Mouse (Mus musculus): ENCODE measurements at regions not wholly inside any gene's neighbourhood (a gene's known extent, or its start where the extent isn't known, plus 50 kb on each side); places are given as distances from the start of the nearest gene placed in this dataset.

DNA sequence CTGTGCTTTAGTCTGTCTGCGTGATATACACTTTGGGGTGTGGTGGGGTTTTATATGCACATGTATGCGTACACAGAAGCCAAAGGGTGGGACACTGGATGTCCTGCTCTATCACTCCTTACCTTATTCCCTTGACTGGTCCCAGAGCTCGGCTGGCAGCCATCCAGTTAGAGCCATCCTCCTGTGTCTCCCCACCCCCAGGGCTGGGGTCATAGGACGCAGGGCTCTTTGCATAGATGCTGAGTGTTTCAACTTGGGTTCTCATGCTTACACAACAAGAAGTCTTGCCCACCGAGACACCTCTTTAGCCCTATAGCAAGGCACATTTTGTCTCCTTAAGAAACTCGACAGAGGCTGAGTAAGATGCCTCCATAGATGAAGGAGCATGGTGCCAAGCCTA lies 357.2 kb downstream of the Prdm2 start:
- no peak for DNase-seq

DNA sequence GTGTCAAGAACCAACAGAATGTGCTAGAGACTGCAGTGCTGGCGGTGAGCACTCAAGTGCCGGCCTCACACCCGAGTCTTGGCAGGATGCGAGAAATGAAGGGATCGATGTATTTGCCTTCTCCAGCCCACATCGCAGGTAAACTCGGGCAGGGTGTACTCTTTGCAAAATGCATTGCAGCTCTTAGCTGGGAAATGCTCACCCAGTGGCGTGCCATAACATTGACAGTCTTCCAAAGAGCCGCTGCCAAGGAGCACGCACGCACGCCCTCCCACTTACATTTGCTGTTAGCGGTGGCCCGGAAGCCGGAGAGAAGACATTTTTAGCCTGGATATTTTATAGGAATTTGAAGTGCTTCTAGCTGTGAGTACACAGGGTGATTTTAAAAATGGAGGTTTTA lies 358.9 kb downstream of the Prdm2 start:
- no peak for DNase-seq

DNA sequence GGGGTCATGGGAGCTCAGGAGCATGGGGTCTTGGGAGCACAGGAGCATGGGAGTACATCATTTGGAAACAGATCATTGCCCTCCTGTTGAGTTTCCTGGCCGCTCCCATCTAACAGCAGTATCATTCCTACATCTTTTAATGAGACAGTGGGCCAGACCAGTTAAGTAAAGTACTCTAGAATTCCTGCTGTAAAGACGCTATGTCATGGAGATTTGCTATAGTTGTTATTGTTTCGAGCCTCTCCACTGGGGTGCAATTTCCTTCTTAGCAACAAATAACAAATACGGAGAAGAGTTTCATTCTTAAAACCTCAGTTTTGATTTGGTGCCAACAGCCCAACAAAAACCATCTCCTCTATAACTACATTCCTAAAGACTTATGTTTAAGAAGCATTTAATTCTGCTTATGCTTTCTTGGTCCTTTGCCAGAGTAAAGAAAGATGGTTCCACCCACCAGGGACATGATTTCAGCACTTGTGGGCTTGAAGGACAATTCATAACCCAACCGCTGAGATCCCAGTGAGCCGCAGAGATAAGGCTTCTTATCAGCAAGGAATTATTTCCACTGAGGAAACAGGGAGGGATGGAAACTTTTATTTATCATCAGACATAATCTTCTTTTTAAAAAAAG lies 367.6 kb downstream of the Prdm2 start:
- DNase-seq = no peak

DNA sequence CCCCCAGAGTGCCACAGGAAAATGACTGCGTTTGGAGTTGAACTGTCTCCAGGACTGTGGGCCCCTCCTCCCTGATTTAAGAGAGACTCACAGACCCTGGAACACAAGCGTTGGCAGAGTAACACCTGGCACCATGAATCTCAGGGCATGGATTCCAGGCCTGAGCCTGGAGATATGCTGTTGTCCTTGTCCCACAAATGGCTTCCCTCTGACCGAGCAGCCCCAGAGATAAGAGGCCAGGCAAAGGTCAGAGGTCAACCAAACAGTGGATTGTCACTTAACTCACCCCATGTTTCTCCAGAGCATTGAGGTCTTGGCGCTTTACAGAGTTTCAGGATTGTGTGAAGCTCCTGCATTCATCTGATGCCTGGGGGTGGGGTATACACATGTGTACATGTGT lies 373.3 kb downstream of the Prdm2 start:
- DNase-seq = no peak

DNA sequence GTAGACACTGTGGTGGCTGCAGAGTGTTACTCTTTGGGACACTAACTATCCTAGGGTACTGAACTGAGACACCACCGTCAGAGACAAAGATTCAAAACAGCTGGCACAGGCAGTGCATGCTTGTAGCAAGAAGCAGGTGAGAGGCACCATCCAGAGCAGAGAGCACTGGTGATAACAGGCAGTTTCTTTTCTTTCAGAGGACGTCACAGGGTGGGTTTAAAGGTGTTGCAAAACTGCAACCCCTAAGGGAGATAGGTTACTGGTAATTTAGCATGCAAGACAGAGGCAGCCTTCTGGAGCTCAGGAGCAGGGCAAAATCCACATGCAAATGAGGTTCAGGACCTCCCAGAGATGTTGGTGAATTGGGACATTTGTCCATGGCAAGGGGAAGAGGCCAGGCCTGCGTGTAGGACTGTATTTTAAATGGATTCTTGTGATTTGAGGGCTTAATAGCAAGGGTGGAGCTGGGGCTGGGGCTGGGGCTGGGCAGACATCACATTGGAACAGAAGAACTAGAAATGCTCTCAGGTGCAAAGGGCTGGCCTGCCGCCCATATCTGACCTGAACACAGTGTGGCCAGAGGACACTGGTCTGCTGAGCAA lies 374.3 kb downstream of the Prdm2 start:
- DNase-seq = no peak

DNA sequence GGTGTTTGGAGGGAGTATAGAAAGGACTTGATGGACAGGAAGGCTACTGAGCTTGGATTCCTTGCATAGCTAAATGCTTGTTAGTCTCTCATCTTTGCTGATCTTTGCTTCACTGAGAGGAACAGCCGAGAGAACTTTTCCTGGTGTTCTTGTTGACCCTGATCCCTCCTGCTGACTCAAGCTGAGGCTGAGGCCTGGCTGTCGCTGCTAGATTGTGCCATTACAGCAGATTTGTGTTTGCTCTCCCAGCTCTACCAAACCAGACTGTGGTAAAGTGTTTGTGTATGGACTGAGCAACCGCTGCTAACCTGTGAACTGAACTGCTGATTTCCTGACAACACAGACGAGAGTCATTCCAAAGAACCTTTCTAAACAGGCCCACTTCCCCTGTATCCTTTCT lies 375.2 kb downstream of the Prdm2 start:
- no peak for DNase-seq

DNA sequence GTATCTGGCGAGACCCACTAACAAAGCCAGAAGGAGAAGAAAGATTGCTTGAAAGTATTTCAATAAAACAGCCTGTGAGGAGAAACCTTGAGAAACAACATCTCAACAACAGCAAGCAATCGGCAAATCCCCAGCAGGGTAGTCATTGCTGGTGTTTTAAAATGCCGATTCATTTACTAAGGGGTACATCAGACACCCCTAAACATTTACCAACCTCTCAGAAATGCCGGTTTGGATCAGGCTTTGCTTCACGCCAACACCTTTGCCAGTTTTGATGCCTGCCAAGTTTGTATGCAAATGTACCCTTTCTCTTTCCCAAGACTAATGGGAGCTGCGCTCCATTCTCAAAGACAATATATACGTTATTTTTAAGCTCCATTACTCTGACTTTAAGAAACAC lies 383.1 kb downstream of the Prdm2 start:
- DNase-seq = no peak

DNA sequence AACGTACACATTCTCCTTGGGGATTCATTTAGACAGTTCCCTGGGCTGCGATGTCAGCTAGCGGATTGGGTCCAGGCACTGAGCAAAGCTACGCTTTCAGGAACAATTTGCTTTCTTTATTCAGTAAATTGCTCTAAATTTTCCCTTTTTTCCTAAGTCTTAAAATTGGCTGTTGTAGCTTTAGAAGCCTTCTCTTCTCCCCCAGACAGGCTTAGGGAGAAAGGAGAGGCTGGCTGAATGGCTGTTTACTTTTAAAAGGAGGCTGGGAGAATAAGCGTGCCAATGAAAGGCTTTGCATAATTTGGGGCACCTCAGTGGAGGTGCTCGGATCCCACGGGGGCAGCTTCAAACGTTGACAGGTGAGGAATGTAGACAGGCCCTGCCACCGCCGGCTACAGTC lies 383.8 kb downstream of the Prdm2 start:
- DNase-seq = no peak

DNA sequence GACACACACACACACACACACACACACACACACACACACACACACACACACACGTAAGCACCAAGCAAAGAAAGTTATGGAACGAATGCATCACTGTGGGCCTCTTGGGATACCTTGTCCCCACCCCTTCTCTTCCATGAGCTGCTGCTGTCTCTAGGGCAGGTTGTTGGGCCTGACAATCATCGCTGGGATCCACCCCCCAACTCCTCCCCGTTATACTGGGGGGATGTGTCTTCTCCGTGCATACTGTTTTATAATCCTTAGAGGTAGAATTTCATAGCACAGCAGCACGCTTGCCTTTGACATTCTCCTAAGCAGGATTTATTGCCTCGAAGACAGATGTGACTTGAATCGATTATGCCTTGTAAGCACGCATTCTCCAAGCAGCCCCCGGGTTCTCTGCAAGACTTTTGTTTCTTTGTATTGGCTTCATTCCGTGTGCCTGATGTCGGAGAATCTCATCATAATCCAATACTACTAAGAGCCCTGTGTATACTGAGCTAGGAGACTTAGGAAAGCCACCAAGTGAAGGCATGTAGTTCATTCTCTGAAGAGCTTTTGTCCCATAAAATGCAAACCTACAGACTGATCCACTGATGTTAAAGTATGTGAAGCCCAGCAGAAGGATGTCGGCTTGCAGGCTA lies 386.4 kb downstream of the Prdm2 start:
- no peak for DNase-seq

DNA sequence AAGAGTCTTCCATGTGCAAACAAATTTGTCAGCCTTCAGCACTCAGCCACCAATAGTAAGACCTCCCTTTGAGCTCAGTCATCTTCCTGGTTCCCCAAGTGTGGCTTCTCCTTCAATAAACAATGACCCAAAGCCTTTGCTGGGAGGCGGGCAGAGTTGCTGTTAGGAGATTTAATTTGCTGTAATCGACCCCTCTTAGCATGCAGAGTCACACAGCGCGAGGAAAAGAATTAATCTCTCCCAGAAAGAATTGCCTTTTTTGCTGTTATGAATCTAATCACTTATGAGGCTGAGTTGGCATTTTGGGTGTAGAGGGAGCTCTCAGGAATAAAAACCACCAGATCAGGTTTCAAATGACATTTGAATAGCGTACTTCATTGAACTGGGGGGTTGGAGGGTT lies 387.0 kb downstream of the Prdm2 start:
- no peak for DNase-seq

DNA sequence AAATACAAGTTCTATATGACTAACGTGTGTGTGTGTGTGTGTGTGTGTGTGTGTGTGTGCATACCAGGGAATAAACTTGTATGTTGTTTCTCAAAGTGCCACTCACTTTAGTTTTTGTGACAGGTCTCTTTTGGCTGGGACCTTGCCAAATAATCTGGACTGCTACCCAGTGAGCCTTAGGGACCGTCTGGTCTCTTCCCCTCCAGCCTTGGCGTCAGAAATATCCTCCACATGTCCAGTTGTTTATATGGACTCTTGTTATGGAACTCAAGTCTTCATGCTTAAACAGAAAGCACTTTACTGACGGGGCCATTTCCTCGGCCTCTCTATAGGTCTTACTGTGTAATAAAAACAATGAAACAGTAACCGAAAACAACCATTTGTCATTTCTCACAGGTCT lies 394.4 kb downstream of the Prdm2 start:
- DNase-seq = no peak

DNA sequence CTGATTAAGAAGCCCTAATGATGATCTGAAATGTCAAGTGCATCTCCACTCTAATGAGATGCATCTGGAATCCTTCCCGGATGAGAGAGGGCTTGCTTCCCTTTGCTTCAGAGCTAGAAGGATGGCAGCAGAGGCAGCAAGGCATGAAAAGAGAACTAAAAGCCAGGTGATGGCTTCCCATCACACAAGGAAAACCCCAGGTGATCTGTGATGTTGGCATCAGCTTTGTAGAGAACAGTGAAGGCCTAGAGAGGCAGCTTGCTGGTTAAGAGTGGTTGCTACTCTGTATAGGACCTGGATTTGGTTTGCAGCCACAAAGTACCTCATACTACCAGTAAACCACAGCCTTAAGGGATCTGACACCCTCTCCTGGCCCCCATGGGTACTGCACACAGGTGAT lies 395.8 kb downstream of the Prdm2 start:
- DNase-seq = no peak

DNA sequence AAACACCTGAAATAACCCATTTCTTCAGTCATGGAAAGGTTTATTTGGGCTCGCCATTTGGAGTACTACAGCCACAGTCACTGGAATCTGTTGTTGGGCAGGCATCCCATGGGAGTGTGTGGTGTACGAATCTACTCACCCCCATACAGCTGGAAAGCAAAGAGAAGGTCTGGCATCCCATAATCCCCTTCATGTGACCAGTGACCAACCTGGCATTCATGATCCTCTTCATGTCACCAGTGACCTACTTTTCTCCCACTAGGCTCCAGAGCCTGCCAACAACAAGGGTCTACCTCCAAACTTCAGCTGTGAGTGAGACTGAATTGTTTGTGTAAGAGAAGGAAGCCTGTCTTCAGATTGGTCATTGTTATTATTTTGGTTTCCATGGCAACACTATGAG lies 409.0 kb downstream of the Prdm2 start:
- DNase-seq = no peak

DNA sequence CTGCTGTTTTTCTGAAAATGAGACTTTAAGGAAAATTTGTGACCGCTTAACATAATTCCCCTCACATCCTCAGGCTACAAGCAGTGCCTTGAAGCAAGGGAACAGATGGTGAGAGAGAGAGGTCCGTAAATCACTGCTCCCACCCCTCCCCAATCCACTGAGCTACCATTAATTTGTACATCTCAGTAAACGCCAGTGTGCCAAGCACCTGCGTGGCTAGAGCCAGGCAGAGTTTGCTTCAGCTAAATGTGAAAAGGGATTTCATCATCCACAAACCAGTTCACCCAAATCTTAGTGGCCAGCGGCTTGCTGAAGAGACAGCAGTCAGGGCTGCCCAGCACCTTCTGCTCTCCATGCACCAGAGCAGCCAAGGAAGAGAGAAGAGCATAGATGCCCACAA lies 413.5 kb downstream of the Prdm2 start:
- DNase-seq = no peak

DNA sequence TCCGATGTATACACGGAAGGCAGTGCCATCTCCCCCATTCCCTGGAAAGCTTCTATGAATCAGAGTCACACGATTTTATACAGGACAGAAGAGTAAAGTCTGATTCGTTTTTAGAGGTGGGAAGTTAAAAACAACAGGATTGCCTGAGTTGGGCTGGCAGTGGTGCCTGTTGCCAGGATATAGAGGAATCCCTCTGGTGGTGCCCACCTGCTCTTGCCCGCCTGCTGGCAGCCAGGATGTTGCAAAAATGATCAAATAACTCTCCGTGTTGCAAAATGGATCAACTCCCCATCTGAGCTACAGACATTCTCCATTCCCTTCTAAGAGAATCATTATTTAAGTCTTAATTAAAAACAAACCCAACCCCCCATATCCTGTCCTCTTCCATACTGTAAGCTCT lies 414.0 kb downstream of the Prdm2 start:
- DNase-seq = no peak

DNA sequence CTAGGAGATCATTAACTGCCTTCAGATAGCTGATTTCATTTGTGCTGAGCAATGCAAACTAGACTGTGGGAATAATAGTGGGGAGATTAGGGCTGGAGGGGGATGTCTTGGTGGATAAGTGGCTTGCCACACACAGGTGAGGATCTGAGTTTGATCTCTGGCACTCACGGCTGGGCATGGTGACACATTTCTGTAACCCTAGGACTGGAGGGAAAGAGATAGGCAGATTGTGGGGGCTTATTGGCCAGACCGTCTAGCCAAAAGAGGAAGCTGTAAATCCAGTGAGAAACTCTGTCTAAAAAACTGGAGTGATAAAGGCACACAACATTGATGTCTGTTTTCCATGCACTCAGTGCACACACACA lies 420.2 kb downstream of the Prdm2 start:
- DNase-seq = no peak

DNA sequence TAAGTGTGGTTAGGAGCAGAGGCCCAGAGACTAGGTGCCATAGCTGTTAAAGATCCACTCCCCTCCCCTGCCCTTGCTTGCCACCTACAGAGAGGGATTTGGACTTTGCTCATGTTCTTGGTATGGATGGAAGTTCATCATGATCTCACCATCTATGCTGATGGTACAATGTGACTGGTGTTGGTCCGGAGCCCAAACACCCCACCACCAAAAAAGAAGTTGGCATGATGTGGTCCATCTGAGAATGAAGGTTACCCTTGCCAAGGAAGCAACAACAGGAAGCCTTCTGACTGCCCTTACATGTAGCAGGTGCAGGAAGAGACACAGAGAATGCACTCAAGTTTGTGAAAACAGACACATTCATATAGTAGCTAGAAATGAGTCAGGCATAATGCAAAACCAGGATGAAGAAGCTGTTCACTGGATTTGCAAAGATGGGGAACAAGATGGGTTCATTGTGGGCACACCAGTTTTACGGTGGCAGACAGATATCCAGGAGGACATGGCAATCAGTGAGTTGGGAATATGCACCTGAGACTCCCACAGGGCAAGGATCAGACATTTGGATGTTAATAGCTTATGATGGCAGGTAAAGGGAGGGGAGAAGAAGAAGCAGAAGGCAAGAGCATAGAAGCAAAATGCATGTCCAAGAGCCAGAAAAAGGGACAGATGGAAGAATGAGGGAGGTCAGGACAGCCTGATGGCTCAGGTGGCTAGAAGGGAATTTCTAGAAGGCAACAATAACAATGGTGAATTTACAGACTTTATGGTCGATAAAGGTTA lies 420.8 kb downstream of the Prdm2 start:
- no peak for DNase-seq

DNA sequence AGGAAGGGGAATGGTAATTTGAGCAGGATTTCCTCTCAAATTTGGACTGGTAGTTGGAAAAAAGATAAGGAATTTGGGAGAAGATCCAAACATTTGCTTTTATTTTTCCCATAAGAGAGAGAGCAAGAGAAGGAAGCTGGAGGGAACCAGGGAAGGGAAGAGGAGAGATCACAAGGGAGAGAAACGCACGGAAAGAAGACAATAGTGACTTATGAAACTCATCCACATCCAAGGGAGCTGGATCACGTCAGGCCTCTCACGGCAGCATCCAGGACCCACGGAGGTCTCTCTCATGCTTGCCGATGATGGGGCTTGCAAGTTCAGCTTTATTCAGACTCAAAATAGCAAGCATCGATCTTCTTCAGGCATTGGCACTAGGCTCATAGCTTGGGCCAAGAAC lies 423.7 kb downstream of the Prdm2 start:
- DNase-seq = no peak

DNA sequence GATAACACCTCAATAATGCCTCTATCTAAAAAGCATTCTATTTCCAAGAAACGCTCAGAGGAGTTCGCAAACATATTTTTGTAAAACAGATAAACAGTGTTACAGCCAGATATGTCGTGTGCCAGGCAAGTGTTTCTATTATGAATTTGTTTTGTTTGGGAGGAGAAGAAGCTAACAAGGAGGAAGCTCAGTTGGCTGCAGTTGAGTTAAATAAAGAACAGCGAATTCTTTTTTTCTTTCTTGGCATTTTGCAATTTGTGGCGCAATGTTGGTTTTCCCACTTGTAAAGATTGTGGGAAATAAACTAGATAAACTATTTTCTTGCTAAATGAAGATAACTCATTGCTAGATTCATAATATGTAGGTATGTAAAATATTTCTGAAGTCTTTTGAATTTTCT lies 427.4 kb downstream of the Prdm2 start:
- no peak for DNase-seq

DNA sequence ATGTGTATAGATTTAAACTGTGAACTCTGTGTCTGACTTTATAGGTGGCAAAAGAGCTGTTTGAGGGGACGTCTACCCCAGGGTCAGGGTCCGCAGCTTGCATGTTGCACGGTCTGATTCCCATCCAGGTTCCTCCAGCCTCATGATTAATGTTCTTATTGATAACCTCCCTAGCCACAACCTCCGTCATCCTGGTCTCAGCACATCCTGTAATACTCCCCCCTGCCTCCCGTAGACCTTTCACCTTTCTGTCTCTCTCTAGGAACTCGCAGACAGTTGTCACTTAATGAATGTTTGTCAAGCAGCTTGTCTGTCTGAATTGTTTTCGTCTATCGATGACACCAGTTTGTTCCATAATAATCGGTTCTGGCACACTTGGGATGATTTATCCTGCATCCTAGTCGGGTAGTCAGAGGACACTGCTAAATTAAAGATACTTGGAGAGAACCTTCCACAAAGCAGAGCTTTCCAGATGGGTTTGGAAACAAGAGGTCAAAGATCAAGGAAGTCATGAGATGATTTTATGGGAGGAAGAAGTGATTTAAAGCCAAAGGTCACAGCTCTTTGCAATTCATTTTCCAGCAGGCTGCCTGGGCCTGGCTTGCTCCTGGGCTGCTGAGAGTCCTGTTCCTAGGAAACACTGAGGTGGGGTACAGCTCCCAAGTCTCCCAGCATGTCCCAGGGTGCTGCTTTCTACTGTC lies 435.9 kb downstream of the Prdm2 start:
- no peak for DNase-seq

DNA sequence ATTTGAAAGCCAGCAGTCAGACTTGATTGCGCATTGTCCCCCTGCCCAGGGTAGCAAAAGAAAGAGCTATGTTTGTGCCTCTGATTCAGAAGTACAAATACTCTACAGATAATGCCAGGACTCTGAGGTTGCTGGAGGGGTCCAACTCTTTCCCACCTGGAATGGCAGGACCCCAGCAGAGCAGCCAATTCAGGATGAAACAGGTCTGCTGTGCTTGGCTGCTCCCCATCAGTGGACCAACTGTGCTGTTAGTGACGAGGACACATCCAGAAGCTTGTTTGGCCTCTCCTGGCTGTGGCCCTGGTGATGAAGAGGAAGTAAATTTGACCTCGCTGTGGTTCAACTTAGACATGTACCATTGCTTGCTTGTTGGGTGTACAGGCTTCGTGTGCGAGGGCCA lies 437.8 kb downstream of the Prdm2 start:
- DNase-seq = no peak

DNA sequence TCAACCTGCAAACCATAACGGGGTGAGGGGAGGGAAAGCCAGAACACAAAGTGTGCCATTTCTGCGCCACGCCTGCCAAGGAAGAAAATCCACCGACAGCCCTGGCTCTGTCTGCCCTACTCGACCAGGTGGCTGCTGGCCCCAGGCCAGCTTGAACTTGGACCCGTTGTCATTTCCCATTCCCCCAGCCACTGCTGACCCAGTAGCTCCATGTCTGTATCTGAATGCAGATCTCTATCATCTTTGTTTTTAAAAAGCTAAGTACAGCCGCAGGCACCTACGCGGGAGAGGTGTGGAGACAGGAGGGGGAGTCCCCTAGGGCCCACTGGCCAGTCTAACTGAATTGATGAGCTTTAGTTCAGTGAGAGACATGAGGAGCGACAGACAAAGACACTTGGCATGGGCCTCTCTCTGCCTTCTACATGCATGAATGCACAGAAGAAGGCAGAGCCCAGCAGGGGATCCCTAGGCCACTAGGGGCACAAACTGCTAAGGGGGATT lies 439.1 kb downstream of the Prdm2 start:
- DNase-seq = no peak

DNA sequence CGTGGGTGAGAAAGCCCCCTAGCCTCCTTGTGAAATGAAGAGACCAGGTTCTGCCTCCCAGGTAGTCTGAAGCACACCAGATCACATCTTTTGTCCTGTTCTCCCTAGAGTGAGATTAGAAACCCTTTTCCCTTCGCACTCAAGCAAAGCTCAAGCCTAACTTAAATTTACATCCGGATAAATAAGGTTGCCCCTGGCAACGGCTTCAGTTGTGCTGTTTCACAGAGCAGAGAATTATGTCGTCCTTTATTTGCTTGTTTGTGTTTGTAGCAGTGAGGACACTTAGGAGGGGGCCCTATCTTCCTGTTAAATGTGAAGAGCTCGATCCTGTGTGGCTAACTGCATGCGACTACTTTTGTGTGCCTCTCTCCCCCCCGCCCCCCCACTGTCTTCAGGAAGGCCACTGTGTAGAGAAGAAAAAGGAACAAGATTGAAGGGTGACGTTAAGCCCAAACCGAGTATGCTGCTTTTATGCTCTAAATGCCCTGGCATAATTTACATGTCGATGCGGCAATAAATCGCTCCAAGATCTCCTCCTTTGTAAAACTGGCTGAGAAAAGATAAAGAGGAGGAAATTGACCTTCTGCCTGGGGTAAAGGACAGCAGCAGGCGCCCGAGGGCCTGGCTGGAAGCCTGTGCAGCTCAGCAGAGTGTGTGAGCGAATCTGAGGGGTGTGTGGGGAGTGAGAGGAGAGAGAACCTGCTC lies 439.9 kb downstream of the Prdm2 start:
- no peak for DNase-seq

All from thymus, postnatal 36 days (tissue).